Mouse (Mus musculus) neutrophil, adult 5-6 weeks (primary cell): ENCODE results near the gene Dhrs13. TPM values are rescaled to one million over a fixed set of nuclear protein-coding genes. Genes with fewer than 3 reads are reported as not detected.
"Not testable (repeated sequence)": the region's sequence is repeated elsewhere in the genome, so short reads cannot be mapped to it uniquely, and the experiment has no call there.

Source experiments
- ATAC-seq: fragments of 151-379, 151-347 bp; 2 replicates; pipeline ENCODE4 v1.8.0; 2017; ENCODE audit warnings: mild to moderate bottlenecking, moderate TSS enrichment; ENCODE audit not compliant: insufficient number of reproducible peaks, poor library complexity, low FRiP score, severe bottlenecking; ENCODE audit errors: extremely low read depth
- total RNA-seq: library from RNA; stranded (forward); fragments of 200-1000 nt; gene quantifications from 2 replicates; pipeline ENCODE4 v1.2.3, GENCODE M21; 2017

Dhrs13 gene
- total RNA-seq, 1 experiment from 2014 or later = 1.2 TPM

DNA sequence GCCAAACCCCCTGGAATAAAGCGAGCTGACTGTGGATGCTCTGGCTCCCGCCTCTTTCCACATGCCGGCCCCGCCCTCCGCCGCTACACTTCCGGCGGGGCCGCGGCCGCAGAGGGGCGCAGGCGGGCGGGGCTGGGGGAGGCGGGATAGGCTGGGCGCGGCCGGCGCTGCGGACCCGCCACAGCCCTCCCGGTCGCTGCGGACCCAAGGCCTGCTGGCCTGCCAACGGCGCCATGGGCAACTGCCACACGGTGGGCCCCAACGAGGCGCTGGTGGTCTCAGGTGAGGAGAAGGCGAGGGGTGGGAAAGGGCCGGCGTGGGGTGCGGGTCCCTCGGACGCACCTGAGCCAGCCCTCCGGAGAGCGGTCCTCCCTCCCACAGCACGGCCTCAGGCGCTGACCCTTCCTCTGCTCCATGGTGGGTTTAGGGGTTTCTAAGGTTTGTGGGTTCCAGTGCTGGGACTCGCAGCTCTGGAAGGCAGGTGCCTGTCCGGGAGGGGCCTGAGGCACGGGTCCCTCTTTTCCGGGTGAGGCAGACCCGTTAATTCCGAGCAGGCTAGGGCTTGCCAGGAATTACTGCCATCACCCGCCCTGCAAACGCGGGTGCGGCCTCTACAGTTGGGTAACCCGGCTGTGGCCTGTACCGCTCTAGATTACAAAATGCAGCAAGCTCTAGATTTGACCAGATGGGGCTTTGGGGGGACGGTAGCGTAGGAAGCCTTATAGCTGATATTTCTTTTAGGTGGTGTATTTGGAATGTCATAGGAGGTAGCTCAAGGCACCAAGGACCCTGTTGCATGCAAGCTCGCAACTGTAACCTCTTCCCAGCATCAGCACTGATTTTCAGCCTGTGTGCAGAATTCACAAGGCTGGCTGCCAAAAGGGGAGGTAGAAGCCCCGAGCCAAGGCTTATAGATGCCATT, 6.0 kb downstream of the Dhrs13 start, which contains the start of gene Flot2:
Gene Flot2, plus strand, starts transcription at position 101 of the 922 bp plus-strand sequence.
- ATAC-seq = peak; percentile 31; the same call in 1 of the 2 replicates

DNA sequence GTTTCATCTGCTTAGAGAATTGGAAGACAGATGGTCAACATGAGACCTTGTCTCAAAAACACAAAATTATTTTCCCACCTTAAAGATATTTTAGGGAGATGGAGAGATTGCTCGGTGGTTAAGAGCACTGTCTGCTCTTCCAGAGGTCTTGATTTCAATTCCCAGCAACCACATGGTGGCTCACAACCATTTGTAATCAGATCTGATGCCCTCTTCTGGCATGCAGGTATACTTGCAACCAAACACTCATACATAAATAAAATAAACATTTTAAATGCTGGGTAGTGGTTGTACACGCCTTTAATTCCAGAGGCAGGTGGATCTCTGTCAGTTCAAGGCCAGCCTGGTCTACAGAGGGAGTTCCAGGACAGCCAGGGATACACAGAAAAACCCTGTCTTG, 8.8 kb downstream of the Dhrs13 start:
- no peak for ATAC-seq

DNA sequence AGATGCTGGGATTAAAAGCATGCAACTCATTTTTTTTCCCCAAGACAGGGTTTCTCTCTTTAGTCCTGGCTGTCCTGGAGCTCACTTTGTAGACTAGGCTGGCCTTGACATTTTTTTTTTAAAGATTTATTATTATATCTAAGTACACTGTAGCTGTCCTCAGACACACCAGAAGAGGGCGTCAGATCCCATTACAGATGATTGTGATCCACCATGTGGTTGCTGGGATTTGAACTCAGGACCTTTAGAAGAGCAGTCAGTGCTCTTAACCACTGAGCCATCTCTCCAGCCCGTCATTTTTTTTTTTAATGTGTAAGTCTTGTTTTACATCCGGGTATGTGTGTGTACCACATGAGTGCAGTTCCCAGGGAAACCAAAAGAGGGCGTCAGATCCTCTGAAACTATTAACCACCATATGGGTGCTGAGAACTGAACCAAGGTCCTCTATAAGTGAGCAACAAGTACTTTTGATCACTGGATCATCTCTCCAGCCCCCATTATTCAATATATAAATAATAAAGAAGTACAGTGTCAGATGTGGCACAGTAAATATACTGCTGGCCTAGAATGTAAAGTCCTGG, 10.3 kb downstream of the Dhrs13 start:
- not testable (repeated sequence) for ATAC-seq

DNA sequence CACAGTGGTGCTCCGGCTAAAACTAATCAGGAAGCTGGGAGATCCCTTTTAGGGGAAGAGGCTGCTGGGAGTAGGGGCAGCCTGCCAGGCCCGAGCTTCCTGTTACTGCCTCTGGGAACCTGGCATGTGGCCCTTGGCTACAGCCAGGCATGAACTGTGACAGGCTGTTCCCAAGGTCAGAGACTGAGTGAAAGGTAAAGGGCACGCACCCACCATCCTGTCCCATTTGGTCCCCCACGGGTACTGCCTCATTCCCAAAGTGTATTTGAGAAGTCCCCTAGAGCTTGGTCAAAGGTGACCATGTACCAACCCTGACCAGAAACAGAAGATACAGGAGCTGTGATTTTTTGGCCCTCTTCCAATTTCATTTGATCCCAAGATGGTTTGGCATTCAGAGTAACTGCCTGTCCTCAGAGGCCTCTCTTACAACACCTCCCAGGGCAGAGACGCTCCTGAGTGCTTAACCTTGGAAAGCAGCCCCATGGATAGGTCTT, 12.7 kb downstream of the Dhrs13 start:
- ATAC-seq = no peak

DNA sequence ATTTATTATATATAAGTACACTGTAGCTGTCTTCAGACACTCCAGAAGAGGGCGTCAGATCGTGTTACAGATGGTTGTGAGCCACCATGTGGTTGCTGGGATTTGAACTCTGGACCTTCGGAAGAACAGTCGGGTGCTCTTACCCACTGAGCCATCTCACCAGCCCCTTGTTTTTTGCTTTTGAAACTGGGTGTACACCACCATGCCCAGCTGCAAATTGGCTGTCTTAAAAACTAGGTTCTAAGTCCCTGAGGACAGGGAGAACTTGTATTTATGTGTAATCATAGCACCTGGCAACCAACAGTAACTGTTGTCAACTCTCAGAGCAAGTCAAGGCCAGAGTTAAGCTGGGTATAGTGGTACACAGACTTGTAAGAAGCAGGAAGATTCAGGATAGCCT, 16.6 kb downstream of the Dhrs13 start:
- ATAC-seq = not testable (repeated sequence)

DNA sequence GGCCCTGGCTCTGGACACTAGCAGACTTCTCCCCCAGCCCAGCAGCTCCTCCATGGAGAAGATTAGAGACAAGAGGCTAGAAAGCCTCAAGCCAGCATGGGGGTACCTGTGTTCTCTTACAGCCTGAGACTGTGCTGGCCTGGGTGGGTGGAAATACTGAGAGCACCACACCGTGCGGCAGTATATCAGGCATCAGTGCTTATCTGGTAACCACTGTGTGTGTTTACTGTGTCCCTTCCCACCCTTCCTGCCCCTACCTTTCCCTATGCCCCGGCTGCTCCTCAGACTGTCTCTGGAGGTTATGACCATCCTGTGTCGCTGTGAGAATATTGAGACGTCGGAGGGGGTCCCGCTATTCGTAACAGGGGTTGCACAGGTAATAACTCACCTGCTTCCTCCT, 21.0 kb downstream of the Dhrs13 start:
- ATAC-seq = no peak

DNA sequence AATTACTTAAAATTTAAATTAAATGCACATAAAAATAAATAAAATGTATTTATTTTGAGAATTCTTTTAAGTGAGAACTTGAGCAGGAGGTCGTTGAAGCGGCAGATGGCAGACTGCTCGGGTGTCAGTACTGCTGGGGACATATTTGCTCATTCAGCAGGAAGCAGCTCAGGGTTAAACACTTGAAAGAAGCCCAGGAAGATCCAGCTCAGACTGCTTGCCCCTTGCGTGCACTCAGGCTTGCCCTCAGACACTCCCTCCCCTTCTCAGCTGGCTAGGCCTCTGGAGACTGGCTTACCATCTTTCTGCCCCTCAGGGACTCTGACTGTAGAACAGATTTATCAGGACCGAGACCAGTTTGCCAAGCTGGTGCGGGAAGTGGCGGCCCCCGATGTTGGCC, 24.9 kb downstream of the Dhrs13 start:
- no peak for ATAC-seq

DNA sequence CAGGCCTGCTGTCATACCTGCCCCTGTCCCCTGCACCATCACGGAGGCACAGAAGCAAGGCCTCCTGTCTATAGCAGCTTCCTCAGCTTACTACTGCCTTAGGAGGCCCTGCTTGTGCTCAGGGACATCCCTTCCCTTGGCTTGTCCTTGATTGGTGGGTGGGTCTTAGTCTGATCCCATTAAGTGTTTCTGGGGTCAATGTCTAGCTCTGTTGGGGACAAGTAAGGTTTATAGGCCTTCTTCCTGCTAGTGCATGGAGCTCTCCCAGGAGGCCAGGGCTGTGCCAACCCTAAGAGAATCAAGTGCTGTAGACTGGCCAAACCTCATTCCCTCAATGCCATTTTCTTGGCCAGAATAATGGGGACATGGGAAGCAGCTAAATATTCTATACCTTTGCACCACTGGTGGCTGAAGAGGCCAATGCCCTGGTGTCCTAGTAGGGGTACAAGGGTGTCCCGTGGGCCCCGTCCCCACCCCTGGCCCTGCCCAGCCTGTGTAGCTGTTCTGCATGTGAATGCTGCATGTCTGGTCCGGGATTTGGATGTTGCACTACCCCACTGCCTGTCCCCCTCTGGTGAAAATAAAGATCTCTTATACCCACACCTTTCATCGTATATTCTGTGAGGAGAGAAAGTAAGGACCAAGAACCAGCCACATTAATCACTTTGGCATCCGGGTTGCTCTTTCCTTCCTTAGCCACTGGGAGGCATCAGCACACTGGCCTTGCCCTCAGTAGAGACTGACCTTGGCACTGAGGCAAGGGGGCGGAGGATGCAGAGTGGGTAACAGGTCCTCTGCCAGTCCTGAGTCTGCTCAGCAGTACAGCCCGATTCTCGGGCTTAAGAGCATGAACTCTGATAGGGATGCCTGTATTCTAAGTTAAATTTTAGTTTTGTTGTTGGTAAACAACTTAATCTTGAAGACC, 28.0 kb downstream of the Dhrs13 start:
- peak; percentile 71; the same call in 1 of the 2 replicates for ATAC-seq

DNA sequence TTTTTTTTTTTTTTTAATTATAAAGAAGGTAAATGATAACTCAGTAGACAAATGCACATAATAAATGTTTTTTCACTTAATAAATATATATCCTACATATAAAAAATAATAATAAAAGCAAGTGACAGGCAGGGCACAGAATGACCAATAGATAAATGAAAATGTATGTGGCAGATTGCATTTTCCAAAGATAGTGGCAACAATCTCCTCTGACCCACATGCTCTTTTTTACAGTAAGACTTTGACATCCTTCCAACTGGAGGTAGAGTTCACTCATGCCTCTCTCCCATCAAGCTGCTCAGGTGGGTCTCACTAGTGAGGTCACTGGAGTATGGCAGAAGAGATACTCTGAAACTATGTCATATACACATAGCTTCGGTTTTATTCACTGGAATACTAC, 30.5 kb downstream of the Dhrs13 start:
- ATAC-seq = no peak

DNA sequence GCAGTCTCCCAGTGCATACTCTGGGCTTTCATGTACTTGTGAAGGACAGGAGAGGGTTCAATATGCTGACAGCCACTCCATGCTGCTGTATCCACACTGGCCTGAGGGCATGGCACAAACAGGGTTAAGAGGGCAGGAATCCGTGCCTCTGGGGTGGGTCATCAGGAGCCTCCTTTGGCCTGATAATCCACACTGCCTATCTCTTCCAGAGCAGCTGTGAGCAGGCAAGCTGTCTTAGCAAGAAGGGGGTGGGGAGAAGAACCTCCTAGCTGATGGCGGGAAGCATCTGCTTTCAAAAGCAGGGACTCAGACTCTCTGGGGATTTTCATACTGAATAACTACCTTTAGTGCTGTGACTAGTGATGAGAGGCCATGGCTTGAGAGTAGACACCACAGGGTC, 33.8 kb downstream of the Dhrs13 start:
- ATAC-seq = no peak

DNA sequence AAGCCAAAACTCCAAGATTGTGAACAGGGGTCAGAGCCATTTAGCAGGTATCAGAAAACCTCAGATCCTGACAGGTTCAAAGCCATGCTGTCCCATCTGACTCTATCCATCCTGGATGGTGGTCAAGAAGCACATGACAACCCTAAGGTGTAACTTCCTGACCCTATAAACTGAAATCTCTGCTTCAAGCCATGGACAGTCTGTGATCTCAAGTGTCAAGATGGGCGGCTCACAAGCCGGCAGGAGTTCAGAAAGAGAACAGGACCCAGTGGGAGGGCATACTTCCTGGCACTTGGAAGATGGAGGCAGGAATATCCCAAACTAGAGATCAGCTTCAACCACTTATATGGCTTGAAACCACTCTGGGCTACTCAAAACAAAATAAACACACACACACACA, 34.6 kb downstream of the Dhrs13 start:
- no peak for ATAC-seq

DNA sequence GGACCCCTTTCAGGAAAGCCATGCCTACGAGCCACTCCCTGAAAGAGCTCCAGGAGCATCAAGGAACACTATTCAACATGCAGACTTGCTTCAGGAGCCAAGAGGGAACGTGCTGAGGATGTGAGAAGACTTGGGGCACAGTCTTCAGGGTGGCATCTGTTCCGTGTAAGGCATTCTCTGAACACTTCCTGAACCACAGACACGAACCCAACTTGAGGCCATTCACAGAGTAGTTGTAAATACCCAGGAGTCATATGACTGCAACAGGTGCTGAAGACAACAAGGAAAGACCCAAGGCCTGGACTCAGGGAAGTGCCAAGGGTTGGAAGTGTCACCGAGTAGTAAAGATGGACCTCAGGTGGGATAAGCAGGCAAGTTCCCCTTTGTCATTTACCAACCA, 35.5 kb downstream of the Dhrs13 start:
- no peak for ATAC-seq

DNA sequence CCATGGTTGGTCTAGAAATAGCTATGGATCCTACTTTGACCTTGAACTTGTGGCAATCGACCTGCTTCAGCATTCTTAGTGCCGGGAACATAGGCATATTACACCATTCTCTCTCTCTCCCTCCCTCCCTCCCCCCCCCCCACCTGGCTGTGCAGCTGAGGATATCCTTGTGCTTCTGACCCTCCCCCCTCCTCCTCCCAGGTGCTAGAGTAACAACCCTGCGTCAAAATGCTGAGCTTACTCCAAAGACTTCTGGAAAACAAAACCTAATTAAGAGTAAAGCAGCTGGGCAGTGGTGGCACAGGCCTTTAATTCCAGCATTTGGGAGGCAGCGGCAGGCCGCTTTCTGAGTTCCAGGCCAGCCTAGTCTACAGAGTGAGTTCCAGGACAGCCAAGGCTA, 37.0 kb downstream of the Dhrs13 start:
- no peak for ATAC-seq

DNA sequence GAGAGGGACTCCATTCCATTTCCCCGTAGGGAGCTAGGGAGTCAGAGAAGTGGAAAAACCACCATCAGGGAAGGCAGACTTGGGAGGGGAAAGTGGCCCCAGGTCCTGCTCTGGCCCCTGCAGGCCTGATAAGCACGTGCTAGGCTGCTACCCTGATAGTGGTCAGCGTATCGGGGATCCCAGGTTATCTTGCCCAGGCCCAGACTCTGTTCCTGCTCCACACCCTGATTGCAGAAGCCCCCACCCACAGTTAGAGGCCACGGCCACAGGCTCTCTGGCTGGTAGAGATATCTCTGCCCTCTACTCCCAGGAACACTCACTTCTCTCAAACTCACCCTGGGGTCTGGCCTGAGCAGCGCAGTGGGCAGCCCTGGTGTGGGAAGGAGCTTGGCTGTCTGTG, 37.6 kb downstream of the Dhrs13 start:
- no peak for ATAC-seq

DNA sequence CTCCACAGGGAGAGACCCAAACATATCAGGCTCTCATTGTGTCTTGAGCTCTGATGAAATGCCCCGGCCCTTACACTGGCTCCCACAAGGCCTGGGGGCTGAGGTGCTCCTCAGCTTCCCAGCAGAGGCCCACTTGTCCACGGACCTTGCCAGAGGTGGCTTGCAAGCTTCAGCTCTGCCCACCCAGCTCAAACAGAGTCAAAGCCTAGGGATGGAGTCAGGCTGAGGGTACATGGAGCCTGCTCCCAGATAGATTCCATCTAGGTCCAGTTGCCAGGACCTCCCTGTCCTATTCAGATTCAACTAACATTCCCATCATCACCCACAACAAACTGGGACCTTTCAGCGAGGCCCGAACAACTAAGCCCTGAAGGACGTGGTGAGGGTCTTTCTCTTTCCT, 39.9 kb downstream of the Dhrs13 start:
- ATAC-seq = no peak

DNA sequence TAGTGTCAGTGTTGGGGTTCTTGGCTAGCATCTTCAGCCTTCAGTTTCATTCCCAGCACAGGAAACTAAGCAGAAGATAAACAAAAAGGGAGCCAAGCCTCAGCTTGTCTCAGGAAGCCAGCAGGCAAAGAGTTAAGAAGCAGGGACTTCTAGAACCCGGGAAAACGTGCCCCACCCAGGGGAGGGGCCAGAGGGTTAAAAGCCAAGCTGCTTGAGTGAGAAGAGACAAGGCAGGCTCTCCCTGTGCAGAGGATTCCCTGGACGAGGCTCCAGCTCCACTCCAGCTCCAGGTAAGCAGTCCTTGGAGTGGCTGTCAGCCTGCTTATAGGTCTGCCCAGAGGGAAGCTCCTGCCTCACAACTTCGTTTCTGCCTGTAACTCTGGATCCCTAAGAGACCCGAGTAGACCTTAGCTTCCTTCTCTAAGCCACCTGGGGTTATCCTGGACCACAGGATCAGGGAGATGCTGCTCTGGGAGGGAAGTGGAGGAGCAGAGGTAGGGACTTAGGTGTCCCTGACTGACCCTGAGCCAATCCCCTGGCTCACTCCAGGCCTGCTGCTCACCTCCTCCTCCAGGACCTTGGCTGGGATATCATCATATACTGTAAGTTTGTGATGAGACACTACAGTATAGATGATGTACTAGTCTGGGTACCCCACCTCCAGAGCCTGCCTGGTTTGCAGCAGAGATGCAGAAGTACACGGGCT, 40.5 kb downstream of the Dhrs13 start:
- no peak for ATAC-seq

DNA sequence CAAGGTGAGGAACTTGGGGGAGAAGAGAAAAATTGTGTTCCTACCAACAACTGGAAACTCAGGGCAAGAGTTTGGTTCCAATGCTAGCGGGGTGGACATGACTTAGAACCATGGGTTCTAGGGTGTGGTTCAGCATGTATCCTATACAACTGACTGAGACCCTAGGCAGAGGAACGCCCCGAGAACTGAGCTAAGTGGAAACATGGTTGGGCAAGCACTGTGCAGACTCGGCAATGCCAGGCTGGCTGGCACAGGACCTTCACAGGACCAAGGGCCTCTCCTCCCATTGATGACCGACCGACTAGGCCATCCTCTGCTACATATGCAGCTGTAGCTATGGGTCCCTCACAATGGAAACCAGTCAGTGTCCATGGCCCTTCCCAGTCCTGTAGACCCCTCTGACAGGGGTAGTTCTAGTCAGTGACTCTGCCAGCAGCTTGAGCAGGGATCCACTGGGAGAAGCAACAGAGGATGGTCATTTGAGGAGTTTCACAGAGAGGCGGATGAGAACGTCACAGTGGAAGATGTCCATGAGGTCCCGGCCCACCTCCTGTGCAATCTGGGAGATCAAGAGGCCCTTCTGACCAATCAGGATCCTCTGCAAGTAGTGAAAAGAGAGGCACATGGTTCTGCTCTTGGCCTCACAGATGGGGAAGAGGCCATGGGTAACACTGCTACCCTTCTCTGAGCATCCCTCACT, 41.6 kb downstream of the Dhrs13 start:
- ATAC-seq = no peak

DNA sequence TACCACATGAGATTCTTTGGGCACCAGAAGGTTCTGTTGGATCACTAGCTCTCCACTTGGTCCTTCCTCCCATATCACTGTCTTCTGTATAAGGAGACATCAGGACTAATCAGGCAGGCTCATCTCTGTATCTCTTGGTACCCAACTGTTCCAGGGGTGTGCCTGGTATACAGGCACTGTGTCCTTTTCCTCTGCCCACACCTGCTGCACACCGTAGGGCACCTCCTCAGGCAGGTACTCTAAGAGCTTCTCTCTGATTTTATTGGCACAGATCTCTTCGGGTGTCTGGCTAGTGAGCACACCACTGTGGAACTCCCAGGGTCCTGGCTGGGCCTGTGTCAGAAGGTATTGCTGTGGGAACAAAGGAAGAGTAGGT, 42.2 kb downstream of the Dhrs13 start:
- no peak for ATAC-seq
